Mouse (Mus musculus) limb, embryonic 11.5 days (tissue): ENCODE measurements around the gene Trim63. TPM values are rescaled to one million over a fixed set of nuclear protein-coding genes. Genes with fewer than 3 reads are reported as not detected.

ENCODE experiments used
- ATAC-seq: fragments of 200-750 bp; cut with Nextera tagmentation; 2 replicates; pipeline ENCODE4 v1.8.0; 2017; ENCODE audit warnings: low read depth; ENCODE audit not compliant: insufficient number of reproducible peaks, low FRiP score, low TSS enrichment
- DNase-seq: peaks from one replicate; pipeline ENCODE4 v3.0.0-alpha.2; 2015; ENCODE audit warnings: low spot score
- H3K27ac ChIP-seq: fragments of 300-500 bp; sonication (generic); replicated peaks from 2 replicates; pipeline ENCODE4 v1.5.1; 2014; ENCODE audit warnings: low read depth, mild to moderate bottlenecking, low read length
- H3K27me3 ChIP-seq: fragments of 300-500 bp; sonication (generic); 2 replicates; pipeline ENCODE4 v1.6.1; 2014; ENCODE audit warnings: mild to moderate bottlenecking, low read length, mixed read lengths; ENCODE audit not compliant: control insufficient read depth, insufficient read depth
- H3K36me3 ChIP-seq: fragments of 300-500 bp; sonication (generic); 2 replicates; pipeline ENCODE4 v1.6.1; 2014; ENCODE audit warnings: mild to moderate bottlenecking, low read length, moderate library complexity, mixed read lengths; ENCODE audit not compliant: control insufficient read depth, insufficient read depth
- H3K4me1 ChIP-seq: fragments of 300-500 bp; sonication (generic); 2 replicates; pipeline ENCODE4 v1.6.1; 2014; ENCODE audit warnings: low read length, mixed read lengths; ENCODE audit not compliant: control insufficient read depth, insufficient read depth
- H3K4me2 ChIP-seq: fragments of 300-500 bp; sonication (generic); 2 replicates; pipeline ENCODE4 v1.6.1; 2014; ENCODE audit warnings: low read depth, mild to moderate bottlenecking, moderate library complexity; ENCODE audit not compliant: severe bottlenecking
- H3K4me3 ChIP-seq: fragments of 300-500 bp; sonication (generic); 2 replicates; pipeline ENCODE4 v1.5.1; 2014; ENCODE audit warnings: low read depth, low read length
- H3K9ac ChIP-seq: fragments of 300-500 bp; sonication (generic); 2 replicates; pipeline ENCODE4 v1.6.1; 2014; ENCODE audit warnings: mild to moderate bottlenecking, low read length
- H3K9me3 ChIP-seq: fragments of 300-500 bp; sonication (generic); 2 replicates; pipeline ENCODE4 v1.6.1; 2016; ENCODE audit warnings: low read length; ENCODE audit not compliant: control insufficient read depth
- WGBS: fragments of 180-500 bp; shearing (Covaris S2); extraction: QIAGEN DNeasy Blood & Tissue Kit; methylation state at CpG from one replicate; pipeline ENCODE4 v1.1.7; 2014; 5-methylcytosine and 5-hydroxymethylcytosine counted together
- polyA plus RNA-seq: library from polyadenylated mRNA; unstranded; fragments of >200 nt; fragmentation: Nextera tagmentation; extraction: Ambion mirVana; gene quantifications from 2 replicates; pipeline ENCODE4 v1.2.1, GENCODE M21; 2014

Trim63 gene
- polyA plus RNA-seq, 1 experiment from 2014 or later = 0.51 TPM

DNA sequence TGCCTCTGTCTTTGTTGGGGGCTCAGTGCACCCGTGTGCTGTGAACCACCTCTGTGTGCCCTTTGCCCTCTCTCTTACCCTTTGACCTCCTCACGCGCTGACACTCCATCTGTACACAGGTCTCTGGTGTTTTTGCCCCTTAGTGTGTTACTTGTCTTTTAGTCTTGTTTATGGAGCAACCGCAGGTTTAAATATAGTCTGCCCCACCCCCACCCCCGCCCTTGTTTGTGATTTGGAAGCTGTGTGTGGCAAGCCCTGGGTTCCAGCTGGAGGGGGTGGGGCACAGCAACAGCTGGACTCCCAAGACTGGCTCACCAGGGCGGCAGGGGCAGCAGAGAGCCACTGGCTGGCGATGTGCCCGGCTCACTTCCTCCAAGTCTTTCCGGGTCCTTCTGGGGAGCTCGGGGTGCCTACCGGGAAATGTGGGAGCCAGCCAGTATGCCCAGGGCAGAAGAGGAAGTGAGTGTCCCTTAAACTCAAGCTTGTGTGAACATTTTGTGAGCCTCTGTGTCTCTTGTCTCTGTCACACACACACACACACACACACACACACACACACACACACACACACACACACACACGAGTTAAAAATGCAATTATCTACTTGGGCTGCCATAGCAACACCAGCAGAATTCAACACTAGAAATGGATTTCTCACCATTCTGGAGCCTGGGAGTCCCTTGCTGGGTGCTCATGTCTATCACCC lies 7.4 kb upstream of the Trim63 start:
- Histone ChIP-seq H3K27me3 (no peaks in the 10 kb centered on the region), H3K4me3 (no peak overlapping the region), H3K9ac (no peak overlapping the region), H3K9me3 (no peaks in the 10 kb centered on the region), H3K36me3 (no peaks in the 10 kb centered on the region), H3K27ac (no peak overlapping the region), H3K4me2 (no peak overlapping the region), H3K4me1 (peaks cover 3% of the 10 kb centered on the region; the same call in 1 of the 2 replicates)
- 21% methylated on average over 12 of the region's 12 CpGs for WGBS
- no peak for ATAC-seq
- DNase-seq = peak; percentile 61

DNA sequence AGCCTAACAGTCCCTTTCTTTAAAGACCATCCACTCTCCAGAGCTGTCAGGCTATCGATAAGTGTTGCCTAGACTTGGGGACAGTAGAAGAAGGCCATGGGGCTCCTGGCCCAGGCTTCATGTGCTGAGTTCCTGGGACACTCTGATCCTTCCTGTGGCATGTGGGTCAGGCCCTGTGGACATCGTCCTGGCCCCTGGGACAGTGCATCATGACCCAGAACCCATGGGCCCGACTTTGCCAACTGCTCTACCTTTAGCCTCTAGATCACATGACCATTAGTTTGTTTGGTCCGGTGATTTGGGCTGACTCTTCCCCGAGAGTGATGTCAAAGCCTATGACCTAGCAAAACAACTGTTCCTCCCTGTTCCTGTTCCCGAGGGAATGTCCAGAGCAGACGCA lies 4.8 kb upstream of the Trim63 start:
- no peak overlapping the region for H3K27ac ChIP-seq
- no peak overlapping the region for H3K4me3 ChIP-seq
- no peaks in the 10 kb centered on the region for H3K9me3 ChIP-seq
- H3K27me3 ChIP-seq = no peaks in the 10 kb centered on the region
- ATAC-seq (no peak), DNase-seq (no peak)
- WGBS = 88% methylated on average over 7 of the region's 7 CpGs
- H3K36me3 ChIP-seq = no peaks in the 10 kb centered on the region
- no peak overlapping the region for H3K4me2 ChIP-seq
- peaks cover 6% of the 10 kb centered on the region; the same call in 1 of the 2 replicates for H3K4me1 ChIP-seq
- H3K9ac ChIP-seq = no peak overlapping the region

DNA sequence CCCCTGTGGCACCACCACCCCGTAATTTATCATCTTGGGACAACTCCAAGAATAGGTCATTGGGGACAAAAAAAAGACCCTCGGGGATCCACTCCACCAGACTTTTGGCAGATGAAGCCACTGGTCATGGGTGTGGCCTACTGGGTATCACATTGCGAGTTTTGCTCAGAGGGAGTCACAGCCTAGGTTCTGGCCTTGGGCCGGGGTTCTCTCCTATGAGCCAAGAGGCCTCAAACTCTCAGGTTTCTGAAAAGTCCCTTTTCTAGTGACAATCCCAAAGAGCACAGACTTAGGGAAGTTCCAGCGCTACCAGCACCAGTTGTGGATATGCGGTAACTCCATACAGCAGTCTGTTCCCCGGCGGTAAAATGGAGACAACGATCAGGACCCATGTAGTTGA lies 4.3 kb upstream of the Trim63 start:
- H3K4me1 ChIP-seq = peaks cover 6% of the 10 kb centered on the region; the same call in 1 of the 2 replicates
- ATAC-seq = no peak
- no peak overlapping the region for H3K4me2 ChIP-seq
- H3K27ac ChIP-seq = no peak overlapping the region
- 90% methylated on average over 9 of the region's 9 CpGs for WGBS
- DNase-seq = no peak
- H3K27me3 ChIP-seq = no peaks in the 10 kb centered on the region
- no peak overlapping the region for H3K9ac ChIP-seq
- H3K36me3 ChIP-seq = no peaks in the 10 kb centered on the region
- no peak overlapping the region for H3K4me3 ChIP-seq
- H3K9me3 ChIP-seq = no peaks in the 10 kb centered on the region

DNA sequence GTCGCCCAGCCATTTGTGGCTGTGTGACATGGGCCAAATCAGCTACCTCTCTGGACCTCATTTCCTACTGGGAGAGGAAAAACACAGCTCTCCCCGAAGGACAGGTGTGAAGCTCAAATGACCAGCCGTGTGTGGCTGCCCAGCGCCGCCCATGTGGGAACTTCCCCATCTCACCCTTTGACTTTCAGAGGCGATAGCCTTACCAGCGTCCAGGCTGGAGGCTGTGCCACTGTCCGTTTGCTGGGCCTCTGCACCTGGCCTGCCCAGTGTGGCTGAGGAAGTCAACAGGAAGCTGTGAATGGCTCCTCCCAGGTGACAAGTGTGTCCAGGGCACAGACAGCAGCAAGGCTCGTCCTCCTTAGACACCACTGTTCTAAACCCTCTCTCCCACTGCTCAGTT lies 3.1 kb upstream of the Trim63 start:
- no peak overlapping the region for H3K4me2 ChIP-seq
- 89% methylated on average over 9 of the region's 9 CpGs for WGBS

DNA sequence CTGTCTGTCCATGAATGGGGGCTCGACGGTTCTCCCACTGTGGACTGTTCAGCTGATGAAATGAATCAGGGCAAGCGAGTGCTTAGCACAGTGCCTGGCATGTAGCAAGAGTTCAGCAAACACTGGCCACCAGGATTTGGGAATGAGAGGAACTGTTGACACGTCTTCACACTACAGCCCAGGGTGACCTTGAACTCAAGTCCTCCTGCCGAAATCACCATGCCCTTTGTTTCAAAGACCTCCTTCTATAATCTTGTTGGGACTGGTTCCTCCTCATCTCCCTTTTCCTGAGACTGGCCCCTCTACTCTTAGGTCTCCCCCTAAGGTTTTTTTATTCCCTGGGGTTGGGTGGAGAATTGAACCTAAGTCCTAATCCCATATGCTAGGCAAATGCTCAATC lies 2.6 kb upstream of the Trim63 start:
- ATAC-seq (no peak), DNase-seq (no peak)
- WGBS = 95% methylated on average over 5 of the region's 5 CpGs
- Histone ChIP-seq H3K27me3 (no peaks in the 10 kb centered on the region), H3K4me2 (no peak overlapping the region), H3K36me3 (no peaks in the 10 kb centered on the region), H3K4me3 (no peak overlapping the region), H3K4me1 (peaks cover 4% of the 10 kb centered on the region; the same call in 1 of the 2 replicates), H3K9ac (no peak overlapping the region), H3K9me3 (no peaks in the 10 kb centered on the region), H3K27ac (no peak overlapping the region)

More for the DNA sequence above, 3.1 kb upstream of the Trim63 start:
- Histone ChIP-seq H3K27ac (no peak overlapping the region), H3K4me3 (no peak overlapping the region), H3K36me3 (no peaks in the 10 kb centered on the region), H3K27me3 (no peaks in the 10 kb centered on the region), H3K4me1 (peaks cover 6% of the 10 kb centered on the region; the same call in 1 of the 2 replicates), H3K9me3 (no peaks in the 10 kb centered on the region), H3K9ac (no peak overlapping the region)
- no peak for DNase-seq
- no peak for ATAC-seq

DNA sequence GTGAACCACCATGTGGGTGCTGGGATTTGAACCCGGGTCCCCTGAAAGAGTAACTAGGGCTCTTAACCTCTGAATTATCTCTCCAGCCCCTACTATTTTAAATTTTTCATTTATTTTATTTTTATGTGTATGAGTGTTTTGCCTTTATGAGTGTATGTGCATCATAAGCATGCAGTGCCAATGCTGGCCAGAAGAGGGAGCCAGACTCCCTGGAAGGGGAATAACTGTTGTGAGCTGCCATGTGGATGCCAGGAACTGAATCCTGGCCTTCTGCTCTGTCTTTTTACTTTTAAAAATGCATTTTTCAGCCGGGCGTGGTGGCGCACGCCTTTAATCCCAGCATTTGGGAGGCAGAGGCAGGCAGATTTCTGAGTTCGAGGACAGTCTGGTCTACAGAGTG lies 2.0 kb upstream of the Trim63 start:
- WGBS = 95% methylated on average over 6 of the region's 6 CpGs
- no peaks in the 10 kb centered on the region for H3K36me3 ChIP-seq
- no peak overlapping the region for H3K4me3 ChIP-seq
- H3K4me2 ChIP-seq = no peak overlapping the region
- no peak overlapping the region for H3K27ac ChIP-seq
- H3K27me3 ChIP-seq = no peaks in the 10 kb centered on the region
- H3K9me3 ChIP-seq = no peaks in the 10 kb centered on the region
- H3K9ac ChIP-seq = no peak overlapping the region
- DNase-seq (no peak), ATAC-seq (no peak)
- 0 out of 2 replicates have a peak, but pooled peaks cover 4% of the 10 kb centered on the region for H3K4me1 ChIP-seq

DNA sequence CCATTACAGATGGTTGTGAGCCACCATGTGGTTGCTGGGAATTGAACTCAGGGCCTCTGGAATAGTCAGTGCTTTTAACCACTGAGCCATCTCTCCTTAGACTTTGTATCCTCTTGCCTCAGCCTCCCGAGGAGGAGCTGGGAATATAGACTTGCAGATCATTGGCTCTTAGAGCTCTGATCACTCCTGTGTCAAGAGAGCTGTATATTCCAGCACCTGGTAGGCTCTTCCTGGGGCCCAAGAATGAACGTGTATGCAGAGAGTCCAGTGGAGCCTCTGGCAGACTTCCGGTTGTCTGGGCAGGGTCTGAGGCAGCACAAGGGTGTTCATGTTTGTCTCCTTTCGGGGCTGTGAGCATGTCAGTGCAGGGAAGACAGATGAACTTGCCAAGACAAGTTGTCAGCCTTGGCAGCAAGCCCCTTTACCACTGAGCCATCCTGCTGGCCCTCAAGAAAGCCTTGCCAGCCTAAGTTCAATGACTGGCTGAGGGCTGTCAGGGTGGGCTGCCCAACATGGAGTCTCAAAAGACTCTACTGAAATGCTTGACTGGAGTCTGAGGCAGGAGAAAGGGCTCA lies 752 bp upstream of the Trim63 start:
- Histone ChIP-seq H3K27me3 (no peaks in the 10 kb centered on the region), H3K4me1 (0 out of 2 replicates have a peak, but pooled peaks cover 4% of the 10 kb centered on the region), H3K27ac (no peak overlapping the region), H3K4me2 (no peak overlapping the region), H3K9me3 (no peaks in the 10 kb centered on the region), H3K4me3 (no peak overlapping the region), H3K36me3 (no peaks in the 10 kb centered on the region), H3K9ac (no peak overlapping the region)
- DNase-seq = no peak
- 74% methylated on average over 4 of the region's 4 CpGs for WGBS
- ATAC-seq = no peak

DNA sequence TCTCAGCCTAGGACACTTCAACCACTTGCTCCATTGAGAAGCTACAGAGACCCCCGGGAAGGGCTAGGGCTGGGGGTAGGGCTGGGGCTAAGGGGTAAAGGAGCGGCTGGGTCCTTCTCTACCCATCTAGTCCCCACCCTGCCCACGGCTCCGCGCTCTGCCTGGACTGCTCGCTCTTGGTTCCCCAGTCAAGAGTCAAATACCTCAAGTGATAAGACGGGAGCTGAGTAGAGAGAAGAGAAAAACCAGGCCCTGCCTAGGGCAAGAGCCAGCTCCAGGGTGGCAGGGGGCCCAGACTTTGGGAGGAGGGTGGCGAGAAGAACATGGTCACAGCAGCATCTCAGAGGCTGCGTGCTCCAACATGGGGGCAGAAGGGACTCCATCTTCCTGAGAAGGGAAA lies 550 bp downstream of the Trim63 start:
- Histone ChIP-seq H3K9ac (no peak overlapping the region), H3K4me2 (no peak overlapping the region), H3K27ac (no peak overlapping the region), H3K27me3 (no peaks in the 10 kb centered on the region), H3K4me3 (no peak overlapping the region), H3K9me3 (no peaks in the 10 kb centered on the region), H3K36me3 (no peaks in the 10 kb centered on the region), H3K4me1 (0 out of 2 replicates have a peak, but pooled peaks cover 4% of the 10 kb centered on the region)
- ATAC-seq (no peak), DNase-seq (no peak)
- 67% methylated on average over 9 of the region's 9 CpGs for WGBS
